Mouse (Mus musculus) small intestine, adult 2 months (tissue): Measurements from ENCODE around the gene Atrn.

Experiments used
- CTCF ChIP-seq: fragments of 200-500 bp; IDR thresholded peaks from 2 replicates; pipeline ENCODE4 v1.5.1; 2012; ENCODE audit warnings: low read depth, mild to moderate bottlenecking, control low read depth, inconsistent platforms, low read length, moderate library complexity, mixed read lengths; ENCODE audit not compliant: insufficient replicate concordance, insufficient read length; ENCODE audit errors: extremely low read depth
- POLR2A ChIP-seq: fragments of 200-500 bp; IDR thresholded peaks from 2 replicates; pipeline ENCODE4 v1.6.1; 2012; ENCODE audit warnings: low read depth, mild to moderate bottlenecking, control low read depth, inconsistent platforms, low read length, moderate library complexity

DNA sequence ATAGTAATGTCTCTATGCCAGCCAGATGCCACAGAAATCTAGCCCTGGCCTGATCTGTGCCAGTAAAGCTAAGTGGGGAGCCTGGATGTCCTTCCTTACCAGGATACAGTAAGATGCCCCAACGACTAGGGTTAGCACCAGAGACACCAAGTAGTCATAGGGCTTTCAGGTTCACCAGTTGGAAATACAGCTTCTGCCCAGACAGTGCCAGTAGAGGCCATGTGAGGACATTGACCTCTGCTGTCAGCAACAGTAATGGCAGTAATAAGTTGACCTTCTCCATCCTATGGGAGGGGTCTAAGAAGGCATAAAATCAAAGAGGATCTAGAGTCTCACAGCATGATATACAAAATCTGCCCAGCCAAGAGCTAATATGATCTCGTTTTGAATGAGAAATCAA lies 43.5 kb downstream of the Atrn start:
- TF ChIP-seq POLR2A, result no peak
- no peak for TF ChIP-seq CTCF
